Mouse (Mus musculus): ENCODE data around the gene Gm33543. TPM values are rescaled to one million over a fixed set of nuclear protein-coding genes. Genes with fewer than 3 reads are reported as not detected.

Gene Gm33543
- total RNA-seq, 2 experiments from 2014 or later = not detected

DNA sequence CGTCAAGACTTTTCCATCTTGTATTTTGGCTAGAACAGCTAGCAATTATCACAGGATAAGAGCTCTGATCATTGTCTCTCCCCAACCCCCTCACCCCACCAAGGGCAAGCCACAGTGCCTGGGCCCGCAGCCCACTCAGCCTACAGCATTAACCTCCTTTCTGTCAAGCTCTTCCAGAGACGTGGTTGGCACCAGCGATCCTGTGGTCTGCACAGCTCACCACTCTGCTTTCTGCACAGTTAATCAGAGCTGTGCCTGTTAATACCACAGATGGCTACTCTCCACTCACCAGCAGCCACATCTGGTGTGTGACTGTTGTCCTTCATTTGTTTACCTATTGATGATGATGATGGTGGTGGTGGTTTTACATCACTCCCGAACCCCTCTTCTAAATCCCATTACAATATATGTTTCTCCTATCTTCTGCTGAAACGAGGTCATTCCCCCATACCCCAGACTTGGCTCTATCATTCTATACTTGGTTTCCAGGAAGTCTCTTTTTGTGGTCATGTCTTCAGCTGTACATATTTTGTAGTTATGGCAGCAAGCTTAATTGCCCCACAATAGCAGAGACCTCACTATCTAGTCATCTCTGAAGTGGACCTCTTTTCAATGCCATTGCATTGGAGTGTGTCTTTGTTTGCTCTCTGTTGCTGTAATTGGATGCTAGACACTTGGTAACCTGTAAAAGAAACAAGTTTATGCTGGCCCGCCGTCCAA lies 61.7 kb downstream of the Gm33543 start:
- no peak for TF ChIP-seq CTCF (conservative IDR thresholded peaks at IDR 0.05)
- DNase-seq (ENCODE audit: low spot score in 2 of 2) = no peak
- no peak overlapping the region for H3K4me3 ChIP-seq
- no peak overlapping the region for H3K27ac ChIP-seq

DNA sequence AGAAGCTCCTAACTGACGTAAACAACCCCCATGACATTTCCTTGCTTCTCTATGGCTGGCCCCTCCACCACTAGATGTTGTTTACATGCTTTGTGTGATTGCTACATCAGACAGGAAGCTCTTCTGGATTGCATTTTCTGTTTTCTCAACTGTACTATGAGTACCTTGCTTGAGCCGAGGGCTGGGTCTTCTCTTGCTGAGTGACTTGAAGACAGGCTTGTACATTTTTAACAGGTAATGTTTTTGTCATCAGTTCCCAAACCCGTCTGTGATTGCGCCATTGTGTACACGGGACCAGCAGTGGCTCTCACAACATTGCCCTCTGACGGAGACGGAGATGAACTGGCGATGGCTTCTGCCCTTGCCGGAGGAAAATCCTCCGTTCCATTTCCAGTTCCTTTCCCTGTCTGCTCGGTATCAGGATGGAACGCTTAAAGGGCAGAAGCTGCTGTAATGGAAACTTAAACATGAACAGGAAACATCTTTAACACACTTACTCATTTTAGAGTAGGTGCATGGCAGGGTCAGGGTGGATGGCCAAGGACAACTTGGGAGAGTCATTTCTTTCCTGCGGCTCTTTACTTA lies 62.8 kb downstream of the Gm33543 start:
- Histone ChIP-seq H3K27ac (no peak overlapping the region), H3K4me3 (no peak overlapping the region)
- DNase-seq (ENCODE audit: low spot score in 2 of 2) = no peak
- 0 out of 2 replicates have a peak, but pooled peaks have one; percentile 27 for TF ChIP-seq CTCF (conservative IDR thresholded peaks at IDR 0.05)

DNA sequence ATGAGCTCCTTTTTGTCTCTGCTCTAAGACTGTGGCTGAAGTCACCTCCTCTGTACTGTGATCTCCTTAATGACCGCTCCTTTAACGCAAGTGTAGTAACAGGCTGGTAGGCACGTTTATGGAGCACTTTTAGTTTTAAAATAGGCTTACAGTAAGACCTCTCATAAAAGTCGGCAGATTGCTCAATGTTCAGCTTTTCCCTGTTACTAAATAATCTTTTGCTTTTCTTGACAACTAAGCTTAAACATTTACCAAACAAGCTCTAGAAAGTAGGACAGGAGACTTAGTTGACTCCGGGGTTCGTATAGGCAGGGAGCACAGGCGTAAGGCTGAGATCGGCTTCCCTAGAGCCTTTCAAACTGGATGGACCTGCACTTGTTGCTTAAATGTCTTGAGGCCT lies 64.1 kb downstream of the Gm33543 start:
- H3K27ac ChIP-seq = no peak overlapping the region
- no peak overlapping the region for H3K4me3 ChIP-seq
- no peak for TF ChIP-seq CTCF (conservative IDR thresholded peaks at IDR 0.05)
- DNase-seq (ENCODE audit: low spot score in 2 of 2) = no peak

DNA sequence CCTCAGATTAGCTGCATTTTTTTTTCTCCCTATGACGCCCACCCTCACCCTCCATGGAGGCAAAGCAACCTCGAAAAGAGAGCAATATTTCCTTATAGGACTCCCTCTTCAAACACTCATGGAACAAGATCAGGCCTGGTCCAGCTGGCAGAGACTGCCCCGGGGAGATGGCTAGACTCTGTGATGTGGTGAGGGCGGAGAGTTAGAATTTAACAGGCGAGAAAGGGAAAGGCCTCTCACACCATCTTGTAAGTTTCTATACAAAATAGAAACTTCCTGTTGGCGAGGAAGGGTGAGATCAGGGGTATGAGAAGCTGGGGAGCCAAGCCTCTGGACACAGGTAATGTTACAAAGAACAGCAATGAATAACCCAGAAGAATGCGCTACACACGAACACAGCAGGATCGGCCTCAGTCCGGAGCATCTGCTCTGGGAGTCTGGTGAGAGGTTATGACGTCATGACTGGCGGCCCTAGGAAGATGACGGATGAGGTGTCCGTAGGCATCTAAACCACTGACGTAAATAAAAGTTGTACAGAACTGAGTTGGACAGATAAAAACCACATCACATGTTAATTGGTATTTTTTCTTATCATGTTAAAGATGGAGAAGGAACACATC lies 64.9 kb downstream of the Gm33543 start:
- no peak overlapping the region for H3K27ac ChIP-seq
- DNase-seq (ENCODE audit: low spot score in 2 of 2) = no peak
- TF ChIP-seq CTCF (conservative IDR thresholded peaks at IDR 0.05) = no peak
- H3K4me3 ChIP-seq = no peak overlapping the region

DNA sequence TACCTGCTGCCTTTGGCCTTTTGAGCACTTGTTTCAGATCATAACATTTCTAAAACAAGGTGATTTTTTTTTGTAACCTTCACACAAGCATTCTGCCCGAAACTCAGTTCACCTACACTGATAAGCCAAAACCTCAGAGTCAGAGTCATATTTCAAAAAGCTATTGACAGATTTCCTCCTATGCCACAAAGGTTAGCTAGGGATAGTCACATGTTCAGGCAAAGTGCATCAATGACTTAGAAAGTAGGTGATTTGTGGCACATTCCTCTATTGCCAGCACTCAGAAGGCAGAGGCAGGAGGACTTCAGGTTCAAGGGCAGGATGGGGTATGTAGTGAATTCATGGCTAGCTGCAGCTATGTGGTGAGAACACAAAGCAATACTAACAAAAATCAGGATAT lies 65.7 kb downstream of the Gm33543 start:
- no peak overlapping the region for H3K27ac ChIP-seq

DNA sequence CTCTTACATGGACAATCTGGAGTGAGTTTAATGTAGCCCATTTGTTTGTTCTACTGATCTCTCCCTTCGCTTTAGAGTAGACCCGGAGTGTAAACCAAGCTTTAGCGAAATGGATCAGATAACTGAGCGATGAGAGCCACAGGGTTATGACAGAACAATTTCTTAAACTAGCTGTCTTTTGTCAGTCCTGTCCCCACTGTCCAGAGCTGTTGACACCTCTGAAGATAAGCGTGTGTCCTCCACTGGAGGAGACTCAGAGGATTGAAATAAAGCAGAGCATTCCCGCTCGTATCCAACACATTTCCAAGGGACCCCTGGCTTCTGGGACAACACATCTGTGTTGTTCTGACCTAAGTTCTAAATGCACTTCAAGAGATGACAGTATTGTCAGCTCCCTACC lies 67.9 kb downstream of the Gm33543 start:
- DNase-seq (ENCODE audit: low spot score in 2 of 2) = no peak
- TF ChIP-seq CTCF (conservative IDR thresholded peaks at IDR 0.05) = no peak
- Histone ChIP-seq H3K4me3 (no peak overlapping the region), H3K27ac (no peak overlapping the region)

More for the DNA sequence above, 65.7 kb downstream of the Gm33543 start:
- TF ChIP-seq CTCF (conservative IDR thresholded peaks at IDR 0.05) = no peak
- no peak for DNase-seq (ENCODE audit: low spot score in 2 of 2)
- H3K4me3 ChIP-seq = no peak overlapping the region

DNA sequence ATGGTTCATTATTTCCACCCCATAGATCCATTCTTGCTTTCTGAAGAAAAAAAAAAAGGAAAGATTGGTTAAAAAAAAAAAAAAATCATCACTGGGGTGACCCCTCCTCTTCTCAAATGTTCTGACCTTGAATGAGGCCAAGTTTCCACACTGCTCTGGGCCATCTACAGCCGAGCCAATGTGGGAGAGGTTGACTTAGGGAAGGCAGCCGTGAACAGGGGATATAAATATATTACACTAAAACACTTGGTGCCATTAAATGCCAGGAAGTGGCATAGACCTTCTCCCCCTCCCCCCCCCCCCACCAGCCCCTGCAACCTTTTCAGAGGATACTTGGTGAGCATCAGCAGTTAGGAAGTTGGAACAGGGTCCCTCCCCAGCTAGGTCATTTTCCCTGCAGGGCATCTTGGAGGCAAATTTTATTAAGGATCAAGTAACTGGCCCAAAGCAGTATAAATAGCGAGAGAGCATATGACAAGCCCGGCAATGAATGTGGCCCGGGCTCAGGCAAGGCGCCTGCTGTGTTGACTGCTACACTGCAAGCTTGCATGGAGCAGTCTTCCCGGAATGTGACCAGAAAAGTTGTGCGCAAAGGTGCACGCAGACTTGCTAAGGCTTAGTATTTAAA lies 68.6 kb downstream of the Gm33543 start:
- DNase-seq (ENCODE audit: low spot score in 2 of 2) = no peak
- H3K4me3 ChIP-seq = no peak overlapping the region
- H3K27ac ChIP-seq = no peak overlapping the region
- no peak for TF ChIP-seq CTCF (conservative IDR thresholded peaks at IDR 0.05)

Other genes with a start within 250 kb of the Gm33543 start
- gene Anapc15-ps, start 169.5 kb downstream of the Gm33543 start, total RNA-seq (2021) = not detected
- 10 to 100 TPM; 37.0 to 37.6 TPM for gene Eea1, start 97.7 kb upstream of the Gm33543 start, total RNA-seq (2021)

Measured in layer of hippocampus, adult 2 months (tissue).